Mouse (Mus musculus): ENCODE data around the gene Psma7. TPM values are rescaled to one million over a fixed set of nuclear protein-coding genes. Genes with fewer than 3 reads are reported as not detected.

Psma7 gene
- 615 and 646 TPM in 2 replicates for polyA plus RNA-seq (2015; fragmentation: Nextera tagmentation; extraction: Ambion mirVana)

GRCm38 (mm10) chr2:180042256-180042857 lies at the start of gene Psma7, which contains the start of gene Ss18l1:
TSS of gene Psma7 (minus strand) at chr2:180042433.
TSS of gene Ss18l1 (plus strand) at chr2:180042509.
- H3K4me1 ChIP-seq: peaks cover 41% of the 10 kb centered on the region
- peak within 1 kb of the TSS; percentile 99 for H3K4me3 ChIP-seq (replicated peaks)
- ATAC-seq (replicated peaks; ENCODE audit: low FRiP score): peak; percentile 94
- H3K9me3 ChIP-seq (replicated peaks): no peaks in the 10 kb centered on the region
- peak within 1 kb of the TSS; percentile 84 for H3K9ac ChIP-seq
- peak within 1 kb of the TSS; percentile 93 for H3K4me2 ChIP-seq
- H3K27me3 ChIP-seq: no peaks in the 10 kb centered on the region
- H3K36me3 ChIP-seq: peaks cover 31% of the 10 kb centered on the region
- H3K27ac ChIP-seq: peak within 1 kb of the TSS; percentile 97
- WGBS: 0% methylated on average over 78 of the region's 78 CpGs

- no peaks in the 10 kb centered on the region for H3K9me3 ChIP-seq (replicated peaks)
- no peak overlapping the region for H3K9ac ChIP-seq
- no peak overlapping the region for H3K27ac ChIP-seq
- WGBS: 35% methylated on average over 11 of the region's 11 CpGs
- no peak overlapping the region for H3K4me3 ChIP-seq (replicated peaks)
- peak; percentile 71; the same call in 1 of the 2 replicates for ATAC-seq (replicated peaks; ENCODE audit: low FRiP score)
- no peaks in the 10 kb centered on the region for H3K27me3 ChIP-seq
- peaks cover 7% of the 10 kb centered on the region for H3K36me3 ChIP-seq
- H3K4me2 ChIP-seq: no peak overlapping the region
- H3K4me1 ChIP-seq: peaks cover 23% of the 10 kb centered on the region
These were observed 48.1 kb upstream of the Psma7 start for GRCm38 (mm10) chr2:180090285-180090684.

DNA sequence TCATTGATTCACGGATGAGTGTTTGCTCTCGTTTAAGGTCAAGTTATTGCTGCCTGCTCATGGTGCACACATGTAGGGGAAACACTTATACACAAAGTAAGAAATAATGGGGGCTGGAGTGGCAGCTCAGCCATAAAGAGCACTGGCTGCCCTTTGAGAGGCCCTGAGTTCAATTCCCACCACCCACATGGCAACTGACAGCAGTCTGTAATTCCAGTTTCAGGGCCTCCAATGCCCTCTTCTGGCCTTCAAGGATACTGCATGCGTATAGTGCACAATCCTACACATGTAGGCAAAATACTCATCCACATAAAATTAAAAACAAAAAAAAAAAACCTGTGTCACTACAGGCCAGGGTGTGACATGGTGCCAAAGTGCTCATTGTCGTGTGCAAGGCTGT lies 45.2 kb upstream of the Psma7 start:
- H3K27me3 ChIP-seq: no peaks in the 10 kb centered on the region
- peaks cover 36% of the 10 kb centered on the region for H3K4me1 ChIP-seq
- H3K4me3 ChIP-seq (replicated peaks): no peak overlapping the region
- H3K4me2 ChIP-seq: no peak overlapping the region
- H3K27ac ChIP-seq: no peak overlapping the region
- peaks cover 27% of the 10 kb centered on the region for H3K36me3 ChIP-seq
- no peak for ATAC-seq (replicated peaks; ENCODE audit: low FRiP score)
- no peaks in the 10 kb centered on the region for H3K9me3 ChIP-seq (replicated peaks)
- WGBS: 85% methylated on average over 4 of the region's 4 CpGs
- H3K9ac ChIP-seq: no peak overlapping the region

DNA sequence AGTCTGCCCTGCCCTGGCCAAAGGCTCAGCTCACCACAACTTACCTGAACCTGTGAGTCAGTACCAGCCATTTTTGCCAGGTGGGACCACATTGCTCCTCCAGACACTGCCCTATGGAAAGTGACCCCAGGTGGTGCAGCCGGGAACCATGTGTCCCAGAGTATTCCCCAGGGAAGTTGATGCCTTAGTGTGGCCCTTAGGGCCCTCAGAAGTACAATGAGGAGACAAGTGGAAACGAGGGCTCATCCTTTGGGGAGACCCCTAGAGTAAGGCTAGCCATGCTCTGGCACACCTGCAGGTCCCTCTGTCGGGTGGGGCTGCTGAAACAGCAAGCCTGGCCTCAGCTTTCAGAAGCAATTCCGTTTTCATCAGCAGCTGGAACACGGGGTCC lies 44.4 kb upstream of the Psma7 start:
- no peak overlapping the region for H3K4me3 ChIP-seq (replicated peaks)
- no peak for ATAC-seq (replicated peaks; ENCODE audit: low FRiP score)
- no peak overlapping the region for H3K4me2 ChIP-seq
- no peaks in the 10 kb centered on the region for H3K27me3 ChIP-seq
- no peak overlapping the region for H3K9ac ChIP-seq
- H3K27ac ChIP-seq: no peak overlapping the region
- peaks cover 36% of the 10 kb centered on the region for H3K4me1 ChIP-seq
- H3K36me3 ChIP-seq: peaks cover 32% of the 10 kb centered on the region
- WGBS: 81% methylated on average over 5 of the region's 5 CpGs
- H3K9me3 ChIP-seq (replicated peaks): no peaks in the 10 kb centered on the region

DNA sequence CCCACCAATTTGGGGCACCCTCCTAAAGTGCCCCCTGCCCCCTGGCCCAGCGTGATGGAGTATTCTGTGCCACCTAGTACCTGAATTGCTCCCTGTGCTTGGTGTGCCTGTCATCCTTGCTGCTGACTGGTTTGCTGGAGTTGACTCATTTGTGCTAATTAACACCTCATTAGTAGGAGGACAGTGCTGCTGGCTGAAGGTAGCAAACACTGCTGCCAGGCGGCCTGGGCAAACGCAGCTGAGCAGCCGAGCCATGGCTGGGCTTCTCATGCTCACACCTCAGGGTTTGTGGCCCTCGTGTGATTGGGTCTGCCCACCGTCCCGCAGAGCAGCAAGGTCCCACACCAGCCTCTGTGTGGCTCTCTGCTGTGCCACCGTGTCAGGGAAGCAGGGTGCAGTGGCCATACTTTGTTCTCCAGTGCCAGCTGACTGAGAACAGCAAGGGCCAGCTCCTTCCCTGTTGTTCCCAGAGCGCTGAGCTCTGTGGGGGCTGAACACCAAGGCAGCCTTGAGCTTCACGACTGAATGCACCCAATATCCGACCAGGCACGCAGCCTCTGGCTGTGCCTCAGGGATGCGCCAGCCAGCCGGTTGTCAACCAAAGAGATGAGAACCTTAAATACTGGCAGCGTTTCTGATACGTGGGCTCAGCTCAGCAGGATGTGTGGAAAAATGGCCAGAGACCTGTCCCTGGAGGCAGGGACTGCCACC lies 43.8 kb upstream of the Psma7 start:
- 53% methylated on average over 16 of the region's 16 CpGs for WGBS
- H3K4me2 ChIP-seq: no peak overlapping the region
- 0 out of 2 replicates have a peak, but pooled peaks have one; percentile 37 for ATAC-seq (replicated peaks; ENCODE audit: low FRiP score)

DNA sequence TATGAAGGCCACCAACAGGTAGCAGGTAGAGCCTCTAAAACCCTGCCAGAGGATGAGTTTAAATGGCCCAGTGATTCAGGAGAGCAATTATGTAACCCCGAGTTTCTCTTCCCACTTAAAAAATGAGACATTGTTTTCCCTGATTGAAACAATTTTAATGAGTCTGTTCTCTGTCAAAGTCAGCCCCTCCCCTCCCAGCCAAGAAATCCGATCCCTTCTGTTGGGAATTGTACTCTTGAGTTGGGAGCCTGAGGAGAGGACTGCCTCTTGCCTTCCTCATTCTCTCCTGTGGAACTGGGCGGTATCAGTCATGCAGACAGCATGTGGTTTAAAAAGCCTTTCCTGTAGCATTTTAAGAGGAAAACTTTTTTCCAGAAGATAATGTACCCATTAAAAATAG lies 42.3 kb upstream of the Psma7 start:
- Histone ChIP-seq H3K4me1 (peaks cover 27% of the 10 kb centered on the region), H3K9ac (no peak overlapping the region), H3K4me2 (no peak overlapping the region), H3K36me3 (peaks cover 32% of the 10 kb centered on the region), H3K9me3 (replicated peaks) (no peaks in the 10 kb centered on the region), H3K27me3 (no peaks in the 10 kb centered on the region), H3K4me3 (replicated peaks) (no peak overlapping the region), H3K27ac (no peak overlapping the region)
- 21% methylated on average over 3 of the region's 3 CpGs for WGBS
- no peak for ATAC-seq (replicated peaks; ENCODE audit: low FRiP score)

More for the DNA sequence above, 43.8 kb upstream of the Psma7 start:
- Histone ChIP-seq H3K27ac (no peak overlapping the region), H3K27me3 (no peaks in the 10 kb centered on the region), H3K36me3 (peaks cover 32% of the 10 kb centered on the region), H3K9me3 (replicated peaks) (no peaks in the 10 kb centered on the region), H3K4me1 (peaks cover 36% of the 10 kb centered on the region), H3K4me3 (replicated peaks) (no peak overlapping the region), H3K9ac (no peak overlapping the region)

- WGBS: 74% methylated on average over 10 of the region's 10 CpGs
- Histone ChIP-seq H3K4me2 (no peak overlapping the region), H3K4me1 (peaks cover 27% of the 10 kb centered on the region), H3K9ac (no peak overlapping the region), H3K9me3 (replicated peaks) (no peaks in the 10 kb centered on the region), H3K27ac (no peak overlapping the region), H3K27me3 (no peaks in the 10 kb centered on the region), H3K4me3 (replicated peaks) (no peak overlapping the region), H3K36me3 (peaks cover 42% of the 10 kb centered on the region)
- ATAC-seq (replicated peaks; ENCODE audit: low FRiP score): no peak
These were observed 40.8 kb upstream of the Psma7 start for GRCm38 (mm10) chr2:180083063-180083462.

GRCm38 (mm10) chr2:180080680-180081079 lies 38.4 kb upstream of the Psma7 start:
- Histone ChIP-seq H3K9me3 (replicated peaks) (no peaks in the 10 kb centered on the region), H3K36me3 (peaks cover 51% of the 10 kb centered on the region), H3K4me1 (peaks cover 16% of the 10 kb centered on the region), H3K4me3 (replicated peaks) (no peak overlapping the region), H3K4me2 (no peak overlapping the region), H3K27ac (no peak overlapping the region), H3K9ac (no peak overlapping the region), H3K27me3 (no peaks in the 10 kb centered on the region)
- no peak for ATAC-seq (replicated peaks; ENCODE audit: low FRiP score)
- WGBS: 82% methylated on average over 8 of the region's 8 CpGs

DNA sequence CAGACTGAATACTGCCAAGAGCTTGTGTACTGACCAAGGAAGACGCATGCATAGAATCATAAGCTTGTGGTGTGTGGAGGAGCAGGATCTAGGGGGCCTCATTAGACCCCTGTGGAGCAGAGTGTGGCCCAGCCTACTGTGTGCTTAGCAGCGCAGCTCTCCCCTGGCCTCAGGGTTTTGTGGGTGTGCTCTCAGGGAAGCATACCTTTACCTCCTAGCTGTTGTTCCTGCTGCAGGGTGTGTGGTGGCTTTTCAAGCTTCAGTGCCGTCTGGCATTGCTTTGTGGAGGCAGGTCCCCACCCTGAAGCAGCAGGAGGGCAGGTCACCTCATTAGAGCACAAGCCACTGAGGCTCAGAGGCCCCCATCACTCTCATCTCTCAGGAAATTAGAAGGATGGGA lies 35.4 kb upstream of the Psma7 start:
- H3K4me2 ChIP-seq: no peak overlapping the region
- H3K36me3 ChIP-seq: peaks cover 42% of the 10 kb centered on the region
- WGBS: 76% methylated on average over 3 of the region's 3 CpGs
- ATAC-seq (replicated peaks; ENCODE audit: low FRiP score): no peak
- no peaks in the 10 kb centered on the region for H3K9me3 ChIP-seq (replicated peaks)
- H3K27ac ChIP-seq: no peak overlapping the region
- H3K4me3 ChIP-seq (replicated peaks): no peak overlapping the region
- no peaks in the 10 kb centered on the region for H3K4me1 ChIP-seq
- H3K9ac ChIP-seq: no peak overlapping the region
- H3K27me3 ChIP-seq: no peaks in the 10 kb centered on the region

- Histone ChIP-seq H3K27ac (no peak overlapping the region), H3K4me3 (replicated peaks) (no peak overlapping the region), H3K4me1 (peaks cover 11% of the 10 kb centered on the region), H3K27me3 (no peaks in the 10 kb centered on the region), H3K4me2 (no peak overlapping the region), H3K36me3 (peaks cover 27% of the 10 kb centered on the region), H3K9ac (no peak overlapping the region), H3K9me3 (replicated peaks) (no peaks in the 10 kb centered on the region)
- WGBS: 95% methylated on average over 7 of the region's 7 CpGs
- no peak for ATAC-seq (replicated peaks; ENCODE audit: low FRiP score)
These were observed 30.7 kb upstream of the Psma7 start for GRCm38 (mm10) chr2:180072886-180073285.

DNA sequence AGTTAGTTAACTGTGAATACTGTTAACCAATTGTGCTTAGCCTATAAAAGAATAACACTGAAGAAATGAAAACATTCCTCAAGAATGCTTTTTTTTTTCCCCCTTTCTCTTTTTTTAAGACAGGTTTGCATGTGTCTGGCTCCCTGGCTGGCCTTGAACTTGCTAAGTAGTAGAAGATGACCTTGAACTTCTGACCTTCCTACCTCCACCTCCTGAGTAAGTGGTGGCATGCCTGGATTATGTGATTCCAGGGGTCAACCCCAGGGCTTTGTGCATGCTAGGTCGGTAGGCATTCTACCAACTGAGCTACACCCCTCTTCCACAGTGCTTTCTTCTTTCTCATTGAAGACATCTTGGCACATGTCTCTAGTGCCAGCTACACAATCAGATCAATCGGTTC lies 29.4 kb upstream of the Psma7 start:
- H3K27me3 ChIP-seq: no peaks in the 10 kb centered on the region
- H3K9me3 ChIP-seq (replicated peaks): no peaks in the 10 kb centered on the region
- no peak for ATAC-seq (replicated peaks; ENCODE audit: low FRiP score)
- WGBS: 82% methylated on average over 2 of the region's 2 CpGs
- no peak overlapping the region for H3K4me3 ChIP-seq (replicated peaks)
- no peak overlapping the region for H3K27ac ChIP-seq
- peaks cover 11% of the 10 kb centered on the region for H3K4me1 ChIP-seq
- peaks cover 28% of the 10 kb centered on the region for H3K36me3 ChIP-seq
- H3K9ac ChIP-seq: no peak overlapping the region
- H3K4me2 ChIP-seq: no peak overlapping the region

Measured in kidney, embryonic 15.5 days (tissue).